Mouse (Mus musculus): ENCODE data around the gene Trim47. TPM values are rescaled to one million over a fixed set of nuclear protein-coding genes. Genes with fewer than 3 reads are reported as not detected.

The Trim47 gene
- polyA plus RNA-seq, 1 experiment from 2014 or later = 5.3 TPM

GRCm38 (mm10) chr11:116106154-116106962 lies 20.7 kb downstream of the Trim47 start:
- Histone ChIP-seq H3K4me2 (ENCODE audit: low read length) (peak overlapping the region; percentile 19; the same call in 1 of the 2 replicates), H3K27me3 (ENCODE audit: control insufficient read depth, insufficient read depth, low read length) (peaks cover 59% of the 10 kb centered on the region), H3K4me3 (replicated peaks; ENCODE audit: low read depth, low read length) (no peak overlapping the region), H3K9ac (replicated peaks; ENCODE audit: low read length) (no peak overlapping the region), H3K27ac (replicated peaks; ENCODE audit: low read depth, low read length) (no peak overlapping the region), H3K9me3 (ENCODE audit: control insufficient read depth, low read length) (no peaks in the 10 kb centered on the region), H3K4me1 (ENCODE audit: control insufficient read depth, insufficient read depth, low read length) (peaks cover 20% of the 10 kb centered on the region), H3K36me3 (ENCODE audit: control insufficient read depth, insufficient read depth, low read length) (no peaks in the 10 kb centered on the region)
- WGBS = 24% methylated on average over 32 of the region's 32 CpGs
- ATAC-seq (ENCODE audit: low FRiP score, low TSS enrichment) (no peak), DNase-seq (no peak)

GRCm38 (mm10) chr11:116105065-116105464 lies 21.9 kb downstream of the Trim47 start:
- H3K4me1 ChIP-seq (ENCODE audit: control insufficient read depth, insufficient read depth, low read length) = peaks cover 18% of the 10 kb centered on the region
- no peaks in the 10 kb centered on the region for H3K36me3 ChIP-seq (ENCODE audit: control insufficient read depth, insufficient read depth, low read length)
- H3K27me3 ChIP-seq (ENCODE audit: control insufficient read depth, insufficient read depth, low read length) = peaks cover 46% of the 10 kb centered on the region
- H3K9ac ChIP-seq (replicated peaks; ENCODE audit: low read length) = no peak overlapping the region
- ATAC-seq (ENCODE audit: low FRiP score, low TSS enrichment) (no peak), DNase-seq (no peak)
- WGBS = 92% methylated on average over 2 of the region's 2 CpGs
- H3K4me3 ChIP-seq (replicated peaks; ENCODE audit: low read depth, low read length) = no peak overlapping the region
- H3K4me2 ChIP-seq (ENCODE audit: low read length) = no peak overlapping the region
- no peak overlapping the region for H3K27ac ChIP-seq (replicated peaks; ENCODE audit: low read depth, low read length)
- H3K9me3 ChIP-seq (ENCODE audit: control insufficient read depth, low read length) = no peaks in the 10 kb centered on the region

- WGBS = 43% methylated on average over 14 of the region's 14 CpGs
- Histone ChIP-seq H3K36me3 (ENCODE audit: control insufficient read depth, insufficient read depth, low read length) (no peaks in the 10 kb centered on the region), H3K4me3 (replicated peaks; ENCODE audit: low read depth, low read length) (no peak overlapping the region), H3K27ac (replicated peaks; ENCODE audit: low read depth, low read length) (no peak overlapping the region), H3K9me3 (ENCODE audit: control insufficient read depth, low read length) (no peaks in the 10 kb centered on the region), H3K4me2 (ENCODE audit: low read length) (no peak overlapping the region), H3K9ac (replicated peaks; ENCODE audit: low read length) (no peak overlapping the region), H3K4me1 (ENCODE audit: control insufficient read depth, insufficient read depth, low read length) (peaks cover 14% of the 10 kb centered on the region; the same call in 1 of the 2 replicates), H3K27me3 (ENCODE audit: control insufficient read depth, insufficient read depth, low read length) (peaks cover 37% of the 10 kb centered on the region)
- no peak for DNase-seq
- no peak for ATAC-seq (ENCODE audit: low FRiP score, low TSS enrichment)
These were observed 22.9 kb downstream of the Trim47 start for GRCm38 (mm10) chr11:116104006-116104646.

GRCm38 (mm10) chr11:116103572-116103971 lies 23.4 kb downstream of the Trim47 start:
- DNase-seq = no peak
- Histone ChIP-seq H3K36me3 (ENCODE audit: control insufficient read depth, insufficient read depth, low read length) (no peaks in the 10 kb centered on the region), H3K4me2 (ENCODE audit: low read length) (no peak overlapping the region), H3K4me3 (replicated peaks; ENCODE audit: low read depth, low read length) (no peak overlapping the region), H3K9ac (replicated peaks; ENCODE audit: low read length) (no peak overlapping the region), H3K4me1 (ENCODE audit: control insufficient read depth, insufficient read depth, low read length) (peaks cover 14% of the 10 kb centered on the region; the same call in 1 of the 2 replicates), H3K9me3 (ENCODE audit: control insufficient read depth, low read length) (no peaks in the 10 kb centered on the region), H3K27me3 (ENCODE audit: control insufficient read depth, insufficient read depth, low read length) (peaks cover 31% of the 10 kb centered on the region), H3K27ac (replicated peaks; ENCODE audit: low read depth, low read length) (no peak overlapping the region; the same call in 1 of the 2 replicates)
- WGBS = 78% methylated on average over 12 of the region's 12 CpGs
- no peak for ATAC-seq (ENCODE audit: low FRiP score, low TSS enrichment)

- Histone ChIP-seq H3K4me1 (ENCODE audit: control insufficient read depth, insufficient read depth, low read length) (peaks cover 14% of the 10 kb centered on the region; the same call in 1 of the 2 replicates), H3K27ac (replicated peaks; ENCODE audit: low read depth, low read length) (peak overlapping the region; percentile 76), H3K4me3 (replicated peaks; ENCODE audit: low read depth, low read length) (no peak overlapping the region), H3K9me3 (ENCODE audit: control insufficient read depth, low read length) (no peaks in the 10 kb centered on the region), H3K4me2 (ENCODE audit: low read length) (no peak overlapping the region), H3K36me3 (ENCODE audit: control insufficient read depth, insufficient read depth, low read length) (no peaks in the 10 kb centered on the region), H3K27me3 (ENCODE audit: control insufficient read depth, insufficient read depth, low read length) (peaks cover 20% of the 10 kb centered on the region), H3K9ac (replicated peaks; ENCODE audit: low read length) (no peak overlapping the region)
- ATAC-seq (ENCODE audit: low FRiP score, low TSS enrichment) (no peak), DNase-seq (no peak)
- WGBS = 65% methylated on average over 3 of the region's 4 CpGs
These were observed 24.5 kb downstream of the Trim47 start for GRCm38 (mm10) chr11:116102472-116102871.

GRCm38 (mm10) chr11:116101931-116102381 lies 25.1 kb downstream of the Trim47 start:
- peak overlapping the region; percentile 76 for H3K27ac ChIP-seq (replicated peaks; ENCODE audit: low read depth, low read length)
- H3K4me1 ChIP-seq (ENCODE audit: control insufficient read depth, insufficient read depth, low read length) = peaks cover 14% of the 10 kb centered on the region; the same call in 1 of the 2 replicates
- H3K4me2 ChIP-seq (ENCODE audit: low read length) = no peak overlapping the region
- no peaks in the 10 kb centered on the region for H3K9me3 ChIP-seq (ENCODE audit: control insufficient read depth, low read length)
- no peaks in the 10 kb centered on the region for H3K36me3 ChIP-seq (ENCODE audit: control insufficient read depth, insufficient read depth, low read length)
- no peak overlapping the region for H3K9ac ChIP-seq (replicated peaks; ENCODE audit: low read length)
- ATAC-seq (ENCODE audit: low FRiP score, low TSS enrichment) = no peak
- WGBS = 29% methylated on average over 11 of the region's 11 CpGs
- no peak overlapping the region for H3K4me3 ChIP-seq (replicated peaks; ENCODE audit: low read depth, low read length)
- DNase-seq = peak; percentile 56
- H3K27me3 ChIP-seq (ENCODE audit: control insufficient read depth, insufficient read depth, low read length) = peaks cover 15% of the 10 kb centered on the region

- peaks cover 14% of the 10 kb centered on the region; the same call in 1 of the 2 replicates for H3K4me1 ChIP-seq (ENCODE audit: control insufficient read depth, insufficient read depth, low read length)
- no peak overlapping the region for H3K4me3 ChIP-seq (replicated peaks; ENCODE audit: low read depth, low read length)
- H3K27ac ChIP-seq (replicated peaks; ENCODE audit: low read depth, low read length) = no peak overlapping the region
- 0 out of 2 replicates have a peak, but pooled peaks cover 5% of the 10 kb centered on the region for H3K27me3 ChIP-seq (ENCODE audit: control insufficient read depth, insufficient read depth, low read length)
- H3K9ac ChIP-seq (replicated peaks; ENCODE audit: low read length) = no peak overlapping the region
- DNase-seq (no peak), ATAC-seq (ENCODE audit: low FRiP score, low TSS enrichment) (no peak)
- WGBS = 81% methylated on average over 7 of the region's 7 CpGs
- no peaks in the 10 kb centered on the region for H3K36me3 ChIP-seq (ENCODE audit: control insufficient read depth, insufficient read depth, low read length)
- no peak overlapping the region for H3K4me2 ChIP-seq (ENCODE audit: low read length)
- H3K9me3 ChIP-seq (ENCODE audit: control insufficient read depth, low read length) = no peaks in the 10 kb centered on the region
These were observed 26.2 kb downstream of the Trim47 start for GRCm38 (mm10) chr11:116100839-116101238.

GRCm38 (mm10) chr11:116100385-116100784 lies 26.6 kb downstream of the Trim47 start:
- Histone ChIP-seq H3K4me2 (ENCODE audit: low read length) (no peak overlapping the region), H3K4me1 (ENCODE audit: control insufficient read depth, insufficient read depth, low read length) (peaks cover 14% of the 10 kb centered on the region; the same call in 1 of the 2 replicates), H3K4me3 (replicated peaks; ENCODE audit: low read depth, low read length) (no peak overlapping the region), H3K27ac (replicated peaks; ENCODE audit: low read depth, low read length) (no peak overlapping the region), H3K36me3 (ENCODE audit: control insufficient read depth, insufficient read depth, low read length) (no peaks in the 10 kb centered on the region), H3K9me3 (ENCODE audit: control insufficient read depth, low read length) (no peaks in the 10 kb centered on the region), H3K27me3 (ENCODE audit: control insufficient read depth, insufficient read depth, low read length) (0 out of 2 replicates have a peak, but pooled peaks cover 1% of the 10 kb centered on the region), H3K9ac (replicated peaks; ENCODE audit: low read length) (no peak overlapping the region)
- no peak for DNase-seq
- WGBS = 86% methylated on average over 6 of the region's 6 CpGs
- no peak for ATAC-seq (ENCODE audit: low FRiP score, low TSS enrichment)
